Mouse (Mus musculus) spleen, adult 12 weeks (tissue): ENCODE data around the gene Kcnk13.

Experiments used
- DNase-seq: peaks from one replicate; pipeline ENCODE4 v3.0.0; 2022; ENCODE audit warnings: low spot score

Kcnk13 gene

GRCm38 (mm10) chr12:100089265-100089664 is 125.0 kb downstream of the Kcnk13 start:
- no peak for DNase-seq

- no peak for DNase-seq
Measured at GRCm38 (mm10) chr12:100090750-100091149, 126.5 kb downstream of the Kcnk13 start.

- no peak for DNase-seq
Measured at GRCm38 (mm10) chr12:100093046-100093445, 128.7 kb downstream of the Kcnk13 start.

GRCm38 (mm10) chr12:100099971-100100706 is 135.8 kb downstream of the Kcnk13 start:
- DNase-seq, result no peak

GRCm38 (mm10) chr12:100100707-100101030 is 136.4 kb downstream of the Kcnk13 start:
- DNase-seq, result no peak

GRCm38 (mm10) chr12:100101651-100102050 is 137.4 kb downstream of the Kcnk13 start:
- no peak for DNase-seq

- no peak for DNase-seq
Measured at GRCm38 (mm10) chr12:100104530-100104929, 140.2 kb downstream of the Kcnk13 start.

GRCm38 (mm10) chr12:100106275-100106895 is 142.1 kb downstream of the Kcnk13 start:
- DNase-seq, result peak; percentile 41

GRCm38 (mm10) chr12:100107436-100107835 is 143.1 kb downstream of the Kcnk13 start:
- DNase-seq, result no peak

- peak; percentile 79 for DNase-seq
Measured at GRCm38 (mm10) chr12:100109986-100110696, 145.8 kb downstream of the Kcnk13 start, which contains the start of gene Psmc1. Gene Psmc1 (plus strand): TSS chr12:100110154.
